Mouse (Mus musculus): ENCODE results near the gene 1700023F06Rik. TPM values are rescaled to one million over a fixed set of nuclear protein-coding genes. Genes with fewer than 3 reads are reported as not detected.

Gene 1700023F06Rik
- 0.36 and 0.43 TPM in 2 replicates for polyA plus RNA-seq (2012; rRNA removed)

- 79% methylated on average over 3 of the region's 3 CpGs for WGBS
- DNase-seq (ENCODE audit: low read depth, low spot score), result no peak
Measured at GRCm38 (mm10) chr11:103208458-103208857, at the start of gene 1700023F06Rik. TSS of gene 1700023F06Rik (minus strand) at chr11:103208558.

- DNase-seq (ENCODE audit: low read depth, low spot score), result no peak
Measured at GRCm38 (mm10) chr11:103257938-103258481, 49.7 kb upstream of the 1700023F06Rik start.

GRCm38 (mm10) chr11:103253605-103254004 is 45.2 kb upstream of the 1700023F06Rik start:
- DNase-seq (ENCODE audit: low read depth, low spot score), result no peak
- 75% methylated on average over 5 of the region's 5 CpGs for WGBS

More at GRCm38 (mm10) chr11:103257938-103258481, 49.7 kb upstream of the 1700023F06Rik start:
- WGBS, result 70% methylated on average over 4 of the region's 4 CpGs

GRCm38 (mm10) chr11:103252380-103252779 is 44.0 kb upstream of the 1700023F06Rik start:
- no peak for DNase-seq (ENCODE audit: low read depth, low spot score)
- 48% methylated on average over 5 of the region's 5 CpGs for WGBS

- DNase-seq (ENCODE audit: low read depth, low spot score), result no peak
- WGBS, result 86% methylated on average over 3 of the region's 3 CpGs
Measured at GRCm38 (mm10) chr11:103250324-103250723, 42.0 kb upstream of the 1700023F06Rik start.

- no peak for DNase-seq (ENCODE audit: low read depth, low spot score)
- WGBS, result 59% methylated on average over 6 of the region's 6 CpGs
Measured at GRCm38 (mm10) chr11:103249509-103249908, 41.2 kb upstream of the 1700023F06Rik start.

GRCm38 (mm10) chr11:103248837-103249236 is 40.5 kb upstream of the 1700023F06Rik start:
- DNase-seq (ENCODE audit: low read depth, low spot score), result no peak
- 71% methylated on average over 5 of the region's 5 CpGs for WGBS

GRCm38 (mm10) chr11:103247504-103248177 is 39.3 kb upstream of the 1700023F06Rik start:
- DNase-seq (ENCODE audit: low read depth, low spot score), result no peak
- WGBS, result 67% methylated on average over 11 of the region's 11 CpGs

GRCm38 (mm10) chr11:103246731-103247290 is 38.5 kb upstream of the 1700023F06Rik start:
- WGBS, result 34% methylated on average over 4 of the region's 4 CpGs
- no peak for DNase-seq (ENCODE audit: low read depth, low spot score)

- WGBS, result 36% methylated on average over 10 of the region's 10 CpGs
- DNase-seq (ENCODE audit: low read depth, low spot score), result no peak
Measured at GRCm38 (mm10) chr11:103246081-103246730, 37.8 kb upstream of the 1700023F06Rik start.

- 77% methylated on average over 4 of the region's 4 CpGs for WGBS
- DNase-seq (ENCODE audit: low read depth, low spot score), result no peak
Measured at GRCm38 (mm10) chr11:103244856-103245255, 36.5 kb upstream of the 1700023F06Rik start.

- WGBS, result 21% methylated on average over 7 of the region's 7 CpGs
- no peak for DNase-seq (ENCODE audit: low read depth, low spot score)
Measured at GRCm38 (mm10) chr11:103240740-103241139, 32.4 kb upstream of the 1700023F06Rik start.

GRCm38 (mm10) chr11:103237757-103238156 is 29.4 kb upstream of the 1700023F06Rik start:
- no peak for DNase-seq (ENCODE audit: low read depth, low spot score)
- WGBS, result 91% methylated on average over 9 of the region's 9 CpGs

GRCm38 (mm10) chr11:103236903-103237302 is 28.5 kb upstream of the 1700023F06Rik start:
- WGBS, result 82% methylated on average over 10 of the region's 10 CpGs
- no peak for DNase-seq (ENCODE audit: low read depth, low spot score)

- DNase-seq (ENCODE audit: low read depth, low spot score), result no peak
- WGBS, result 91% methylated on average over 6 of the region's 6 CpGs
Measured at GRCm38 (mm10) chr11:103236431-103236830, 28.1 kb upstream of the 1700023F06Rik start.

GRCm38 (mm10) chr11:103235702-103236101 is 27.3 kb upstream of the 1700023F06Rik start:
- DNase-seq (ENCODE audit: low read depth, low spot score), result no peak
- 59% methylated on average over 11 of the region's 11 CpGs for WGBS

GRCm38 (mm10) chr11:103234447-103234846 is 26.1 kb upstream of the 1700023F06Rik start:
- no peak for DNase-seq (ENCODE audit: low read depth, low spot score)
- WGBS, result 25% methylated on average over 1 of the region's 1 CpGs

- WGBS, result 39% methylated on average over 7 of the region's 7 CpGs
Measured at GRCm38 (mm10) chr11:103232966-103233365, 24.6 kb upstream of the 1700023F06Rik start.

GRCm38 (mm10) chr11:103231367-103231766 is 23.0 kb upstream of the 1700023F06Rik start:
- no peak for DNase-seq (ENCODE audit: low read depth, low spot score)
- 93% methylated on average over 7 of the region's 7 CpGs for WGBS

More at GRCm38 (mm10) chr11:103232966-103233365, 24.6 kb upstream of the 1700023F06Rik start:
- no peak for DNase-seq (ENCODE audit: low read depth, low spot score)

GRCm38 (mm10) chr11:103230626-103231025 is 22.3 kb upstream of the 1700023F06Rik start:
- WGBS, result 79% methylated on average over 19 of the region's 19 CpGs
- no peak for DNase-seq (ENCODE audit: low read depth, low spot score)
